Mouse (Mus musculus) small intestine, adult 2 months (tissue): ENCODE results near the gene Hectd2.

Source experiments
- CTCF ChIP-seq: fragments of 200-500 bp; IDR thresholded peaks from 2 replicates; pipeline ENCODE4 v1.5.1; 2012; ENCODE audit warnings: low read depth, mild to moderate bottlenecking, control low read depth, inconsistent platforms, low read length, moderate library complexity, mixed read lengths; ENCODE audit not compliant: insufficient replicate concordance, insufficient read length; ENCODE audit errors: extremely low read depth
- POLR2A ChIP-seq: fragments of 200-500 bp; IDR thresholded peaks from 2 replicates; pipeline ENCODE4 v1.6.1; 2012; ENCODE audit warnings: low read depth, mild to moderate bottlenecking, control low read depth, inconsistent platforms, low read length, moderate library complexity

GRCm38 (mm10) chr19:36554046-36554784 is at the start of gene Hectd2:
- TF ChIP-seq POLR2A (no peak), CTCF (no peak)
